Mouse (Mus musculus): ENCODE results near the gene Olfr23. TPM values are rescaled to one million over a fixed set of nuclear protein-coding genes. Genes with fewer than 3 reads are reported as not detected.

Gene Olfr23
- not detected in 2 replicates for polyA plus RNA-seq (2012; rRNA removed)

DNA sequence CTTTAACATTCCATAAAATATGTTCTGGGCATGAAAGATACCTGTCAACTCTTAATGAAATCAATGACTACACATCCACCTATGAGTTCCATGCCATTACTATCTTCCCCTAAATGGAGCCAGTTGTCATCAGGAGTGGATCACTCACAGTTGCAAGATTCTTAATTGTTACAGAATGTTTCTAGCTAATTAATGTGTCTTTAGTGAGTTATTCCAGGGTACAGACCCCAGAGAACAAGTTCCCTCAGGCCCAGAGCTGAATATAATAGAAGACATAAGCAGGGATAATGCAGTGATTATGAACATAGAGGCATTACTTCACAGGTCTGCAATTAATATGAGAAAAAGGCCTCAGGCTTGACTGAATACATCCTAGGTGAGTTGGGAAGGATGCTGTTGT is at the start of gene Olfr23:
Gene Olfr23 (plus strand): TSS at position 301 of the 400 bp plus-strand sequence.

DNA sequence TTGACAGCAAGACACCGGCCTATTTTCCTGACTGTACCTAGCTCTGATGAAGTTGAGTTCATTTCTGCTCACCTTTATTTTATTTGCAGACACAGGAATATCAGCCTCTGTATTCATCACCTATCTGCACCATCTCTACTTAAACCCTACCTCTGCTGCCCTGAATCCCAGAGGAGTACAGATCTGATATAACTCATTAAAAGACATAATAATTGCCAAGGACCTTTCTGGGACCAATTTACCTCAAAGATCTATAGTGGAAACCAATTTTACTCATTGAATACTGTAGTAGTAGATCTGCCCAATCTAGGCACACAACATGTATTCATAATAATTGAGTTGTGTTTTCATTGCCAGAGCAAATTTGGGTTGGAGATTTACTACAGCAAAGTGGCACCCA is 45.8 kb upstream of the Olfr23 start, which contains the start of gene Olfr394:
Gene Olfr394 (minus strand): TSS at position 101 of the 400 bp plus-strand sequence.

GRCm38 (mm10) chr11:73909199-73909598 is 27.3 kb upstream of the Olfr23 start, which contains the start of gene Olfr395:
Olfr395 (minus strand) TSS chr11:73909299.

DNA sequence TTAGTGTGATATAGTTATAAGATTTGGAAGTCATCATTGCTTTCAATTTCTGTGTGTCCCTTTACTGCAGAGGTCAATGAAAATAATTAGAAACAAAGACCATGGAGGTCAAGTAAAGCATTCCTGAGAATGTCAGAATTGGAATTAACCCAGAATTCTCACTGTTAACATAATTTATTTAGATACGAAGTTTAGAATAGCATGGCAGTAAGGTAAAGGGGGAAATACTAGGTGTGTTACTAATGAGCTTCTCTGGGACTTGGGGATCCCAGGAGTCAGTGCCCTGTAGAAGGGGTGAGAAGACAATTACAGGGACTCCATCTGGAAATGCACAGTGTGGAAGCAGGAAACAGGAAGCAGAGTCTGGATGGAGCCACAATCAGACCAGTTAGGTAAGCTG is 24.0 kb downstream of the Olfr23 start, which contains the start of gene Olfr397:
Gene Olfr397 (plus strand): TSS at position 301 of the 400 bp plus-strand sequence.

GRCm38 (mm10) chr11:73990307-73990706 is 53.8 kb downstream of the Olfr23 start, which contains the start of gene Olfr398:
Olfr398 (minus strand) TSS chr11:73990407.

Other genes starting within 250 kb of the Olfr23 start
- gene Zfp735, start 247.9 kb upstream of the Olfr23 start, polyA plus RNA-seq (2012; rRNA removed), result not detected in 2 replicates
- not detected in 2 replicates for gene Olfr389, start 156.0 kb upstream of the Olfr23 start, polyA plus RNA-seq (2012; rRNA removed)
- not detected in 2 replicates for gene Olfr390, start 153.7 kb upstream of the Olfr23 start, polyA plus RNA-seq (2012; rRNA removed)
- not detected in 2 replicates for gene Olfr391-ps, start 133.6 kb upstream of the Olfr23 start, polyA plus RNA-seq (2012; rRNA removed)
- not detected in 2 replicates for gene Olfr392, start 119.6 kb upstream of the Olfr23 start, polyA plus RNA-seq (2012; rRNA removed)
- not detected in 2 replicates for gene Olfr393, start 85.2 kb upstream of the Olfr23 start, polyA plus RNA-seq (2012; rRNA removed)
- not detected in 2 replicates for gene Olfr394, start 45.9 kb upstream of the Olfr23 start, polyA plus RNA-seq (2012; rRNA removed)
- gene Olfr395, start 27.4 kb upstream of the Olfr23 start, polyA plus RNA-seq (2012; rRNA removed), result not detected in 2 replicates
- gene Olfr397, start 24.1 kb downstream of the Olfr23 start, polyA plus RNA-seq (2012; rRNA removed), result not detected in 2 replicates
- not detected in 2 replicates for gene Olfr398, start 53.7 kb downstream of the Olfr23 start, polyA plus RNA-seq (2012; rRNA removed)
- not detected in 2 replicates for gene Olfr139, start 119.9 kb downstream of the Olfr23 start, polyA plus RNA-seq (2012; rRNA removed)
- gene Olfr399, start 119.9 kb downstream of the Olfr23 start, polyA plus RNA-seq (2012; rRNA removed), result not detected in 2 replicates
- not detected in 2 replicates for gene Zfp616, start 133.3 kb downstream of the Olfr23 start, polyA plus RNA-seq (2012; rRNA removed)
- gene Olfr401, start 177.0 kb downstream of the Olfr23 start, polyA plus RNA-seq (2012; rRNA removed), result not detected in 2 replicates
- not detected in 2 replicates for gene Olfr402, start 216.9 kb downstream of the Olfr23 start, polyA plus RNA-seq (2012; rRNA removed)
- gene Olfr403, start 249.6 kb downstream of the Olfr23 start, polyA plus RNA-seq (2012; rRNA removed), result not detected in 2 replicates